Mouse (Mus musculus): ENCODE data around the gene Capzb. TPM values are rescaled to one million over a fixed set of nuclear protein-coding genes. Genes with fewer than 3 reads are reported as not detected.

The Capzb gene
- total and polyA plus RNA-seq, 3 experiments: 103 to 354 TPM; not detected in 1

DNA sequence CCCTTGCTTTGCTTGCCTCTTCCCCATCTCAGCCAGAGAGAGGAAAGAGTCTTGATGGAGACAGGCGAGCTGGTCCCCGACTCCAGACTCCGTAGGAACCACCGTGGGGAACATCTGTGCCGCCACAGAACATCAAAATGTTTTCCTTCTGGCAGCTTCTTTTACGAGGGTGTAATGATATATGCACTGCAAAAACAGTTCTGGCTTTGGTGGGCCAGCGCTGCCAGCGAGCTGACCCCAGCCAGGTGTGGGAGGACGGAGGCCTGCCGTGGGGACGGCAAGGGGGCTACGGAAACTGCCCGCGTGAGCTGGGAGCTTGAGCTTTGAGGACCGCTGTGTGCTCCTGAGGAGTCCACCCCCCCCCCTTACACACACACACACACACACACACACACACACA is 92.2 kb downstream of the Capzb start:
- H3K27me3 ChIP-seq (ENCODE audit: control insufficient read depth in 1 of 2, insufficient read depth in 2 of 2, low read length in 2 of 2): no peaks in the 10 kb centered on the region
- H3K4me3 ChIP-seq (ENCODE audit: control insufficient read depth in 1 of 2, insufficient read depth in 1 of 2, low read depth in 2 of 2, low read length in 2 of 2): no peak overlapping the region
- H3K9ac ChIP-seq (ENCODE audit: control insufficient read depth, low read depth, low read length, poor library complexity, severe bottlenecking): no peak overlapping the region
- no peak overlapping the region for H3K27ac ChIP-seq (ENCODE audit: control insufficient read depth, low read depth, low read length)
- H3K9me3 ChIP-seq (replicated peaks; ENCODE audit: insufficient read depth, low read length): no peaks in the 10 kb centered on the region
- H3K36me3 ChIP-seq (ENCODE audit: control insufficient read depth in 1 of 2, insufficient read depth in 2 of 2, low read length in 2 of 2): peaks cover 0 to 2% of the 10 kb centered on the region in 2 experiments; a peak in 1 of 4 replicates
- no peaks in the 10 kb centered on the region for H3K4me1 ChIP-seq (ENCODE audit: control insufficient read depth in 1 of 2, insufficient read depth in 2 of 2, low read length in 2 of 2)
- no peaks in the 10 kb centered on the region for H3K79me2 ChIP-seq (ENCODE audit: control insufficient read depth, insufficient read depth, low read length, poor library complexity)
- DNase-seq (ENCODE audit: low read depth, low spot score): no peak
- no peak for TF ChIP-seq JUND (IDR thresholded peaks at IDR 0.05; ENCODE audit: low read depth, low read length)
- TF ChIP-seq ETS1 (IDR thresholded peaks at IDR 0.05; ENCODE audit: low read depth, low read length): no peak
- no peak for TF ChIP-seq POLR2AphosphoS5 (IDR thresholded peaks at IDR 0.05; ENCODE audit: borderline replicate concordance, low read depth, low read length)
- no peak for TF ChIP-seq MEF2A (IDR thresholded peaks at IDR 0.05; ENCODE audit: extremely low read depth, insufficient replicate concordance, low read depth, low read length, poor library complexity, severe bottlenecking)
- TF ChIP-seq ZNF384 (IDR thresholded peaks at IDR 0.05; ENCODE audit: low read depth, low read length): no peak
- no peak for TF ChIP-seq BHLHE40 (IDR thresholded peaks at IDR 0.05; ENCODE audit: borderline replicate concordance, low read depth, low read length)
- TF ChIP-seq CHD2 (IDR thresholded peaks at IDR 0.05; ENCODE audit: low read length): no peak
- TF ChIP-seq POLR2A (IDR thresholded peaks at IDR 0.05; ENCODE audit: control insufficient read depth in 1 of 2, insufficient read depth in 1 of 2, low read depth in 1 of 2, low read length in 2 of 2, poor library complexity in 1 of 2): no peak
- TF ChIP-seq EP300 (IDR thresholded peaks at IDR 0.05; ENCODE audit: low read depth in 1 of 2, low read length in 2 of 2): no peak
- TF ChIP-seq RAD21 (IDR thresholded peaks at IDR 0.05; ENCODE audit: low read depth, low read length): no peak
- no peak for TF ChIP-seq MYC (IDR thresholded peaks at IDR 0.05; ENCODE audit: low read depth, low read length)
- no peak for TF ChIP-seq KAT2A (conservative IDR thresholded peaks at IDR 0.05; ENCODE audit: low read depth, low read length)

DNA sequence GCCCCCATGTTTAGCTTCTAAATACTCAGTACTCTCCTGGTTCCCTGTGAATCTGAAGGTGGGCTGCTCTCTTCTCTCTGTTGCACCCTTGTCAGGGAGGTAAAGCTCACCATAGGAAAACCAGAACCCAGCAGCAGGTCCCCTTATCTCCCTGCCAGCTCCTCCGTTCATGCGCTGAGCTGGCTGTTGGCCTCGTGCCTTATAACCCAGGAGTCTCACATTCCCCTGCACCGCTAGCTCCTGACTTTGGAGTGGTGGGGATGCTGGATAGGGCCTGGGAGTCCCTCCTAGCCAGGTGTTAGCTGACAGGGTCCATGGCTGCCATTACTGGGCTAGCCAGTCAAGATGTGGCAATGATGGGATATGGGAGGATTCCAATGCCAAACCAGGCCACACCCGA is 93.5 kb downstream of the Capzb start:
- Histone ChIP-seq H3K79me2 (ENCODE audit: control insufficient read depth, insufficient read depth, low read length, poor library complexity) (no peaks in the 10 kb centered on the region), H3K36me3 (ENCODE audit: control insufficient read depth in 1 of 2, insufficient read depth in 2 of 2, low read length in 2 of 2) (peaks cover 0 to 2% of the 10 kb centered on the region in 2 experiments; a peak in 2 of 4 replicates), H3K27me3 (ENCODE audit: control insufficient read depth in 1 of 2, insufficient read depth in 2 of 2, low read length in 2 of 2) (no peaks in the 10 kb centered on the region), H3K9ac (ENCODE audit: control insufficient read depth, low read depth, low read length, poor library complexity, severe bottlenecking) (no peak overlapping the region), H3K27ac (ENCODE audit: control insufficient read depth, low read depth, low read length) (no peak overlapping the region), H3K9me3 (replicated peaks; ENCODE audit: insufficient read depth, low read length) (no peaks in the 10 kb centered on the region), H3K4me1 (ENCODE audit: control insufficient read depth in 1 of 2, insufficient read depth in 2 of 2, low read length in 2 of 2) (no peaks in the 10 kb centered on the region), H3K4me3 (ENCODE audit: control insufficient read depth in 1 of 2, insufficient read depth in 1 of 2, low read depth in 2 of 2, low read length in 2 of 2) (no peak overlapping the region)
- TF ChIP-seq SIN3A (IDR thresholded peaks at IDR 0.05; ENCODE audit: low read length) (no peak), ZMIZ1 (IDR thresholded peaks at IDR 0.05; ENCODE audit: low read depth, low read length) (no peak), MYC (IDR thresholded peaks at IDR 0.05; ENCODE audit: low read depth, low read length) (no peak), POLR2AphosphoS5 (IDR thresholded peaks at IDR 0.05; ENCODE audit: borderline replicate concordance, low read depth, low read length) (no peak), ETS1 (IDR thresholded peaks at IDR 0.05; ENCODE audit: low read depth, low read length) (no peak), RAD21 (IDR thresholded peaks at IDR 0.05; ENCODE audit: low read depth, low read length) (no peak), GABPA (IDR thresholded peaks at IDR 0.05; ENCODE audit: low read depth, low read length) (no peak), HCFC1 (IDR thresholded peaks at IDR 0.05; ENCODE audit: low read depth, low read length) (no peak), TAL1 (IDR thresholded peaks at IDR 0.05; ENCODE audit: low read length) (no peak), SMC3 (IDR thresholded peaks at IDR 0.05; ENCODE audit: low read depth, low read length) (no peak), POLR2AphosphoS2 (IDR thresholded peaks at IDR 0.05; ENCODE audit: low read length) (no peak), USF1 (IDR thresholded peaks at IDR 0.05; ENCODE audit: low read depth, low read length) (no peak), ZC3H11A (IDR thresholded peaks at IDR 0.05; ENCODE audit: low read depth, low read length) (no peak), MAX (IDR thresholded peaks at IDR 0.05; ENCODE audit: low read length) (no peak)
- DNase-seq (ENCODE audit: low read depth, low spot score): no peak
